Mouse (Mus musculus) lung, postnatal 14 days (tissue): ENCODE measurements around the gene Rgs5.

Experiments used
- DNase-seq: peaks from one replicate; pipeline ENCODE4 v3.0.0; 2021

Gene Rgs5

GRCm38 (mm10) chr1:169730599-169731100 is 75.3 kb downstream of the Rgs5 start:
- no peak for DNase-seq

DNA sequence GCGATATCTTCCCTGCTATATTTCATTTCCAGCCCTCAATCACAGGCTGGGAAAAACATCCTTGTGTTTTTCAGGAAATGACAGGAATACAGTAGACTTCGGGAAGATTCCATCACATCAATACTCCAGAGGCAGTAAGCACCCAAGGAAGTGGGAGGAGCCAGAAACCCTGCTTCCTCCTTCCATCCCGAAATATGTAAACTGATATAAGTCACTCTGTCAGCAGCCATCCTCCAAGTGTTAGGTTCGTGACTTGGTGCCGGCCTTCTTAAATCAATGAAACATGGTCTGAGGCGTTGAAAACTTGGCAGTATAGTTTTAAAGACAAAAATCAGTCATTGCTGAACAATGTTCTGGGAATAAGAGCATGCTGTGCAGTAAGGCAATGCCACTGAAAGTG is 80.8 kb downstream of the Rgs5 start:
- DNase-seq, result peak; percentile 8

GRCm38 (mm10) chr1:169737231-169737630 is 81.9 kb downstream of the Rgs5 start:
- DNase-seq, result peak; percentile 1

GRCm38 (mm10) chr1:169741147-169741546 is 85.8 kb downstream of the Rgs5 start:
- no peak for DNase-seq
